Mouse (Mus musculus) right cerebral cortex, adult 18-20 months (tissue): ENCODE results near the gene Gtpbp4.
"Not testable (repeated sequence)": the region's sequence is repeated elsewhere in the genome, so short reads cannot be mapped to it uniquely, and the experiment has no call there.

Source experiments
- DNase-seq: peaks from one replicate; pipeline ENCODE4 v3.0.0; 2022; ENCODE audit warnings: mixed read lengths

Gtpbp4 gene

GRCm38 (mm10) chr13:8995990-8996786 is at the start of gene Gtpbp4:
Gene Gtpbp4 (minus strand): TSS chr13:8996083.
- peak; percentile 99 for DNase-seq

- no peak for DNase-seq
Measured at GRCm38 (mm10) chr13:9044731-9045130, 48.8 kb upstream of the Gtpbp4 start.

GRCm38 (mm10) chr13:9043289-9044049 is 47.6 kb upstream of the Gtpbp4 start:
- DNase-seq: no peak

GRCm38 (mm10) chr13:9040626-9041025 is 44.7 kb upstream of the Gtpbp4 start:
- DNase-seq: no peak

- DNase-seq: no peak
Measured at GRCm38 (mm10) chr13:9031996-9032661, 36.2 kb upstream of the Gtpbp4 start.

GRCm38 (mm10) chr13:9030364-9030763 is 34.5 kb upstream of the Gtpbp4 start:
- no peak for DNase-seq

GRCm38 (mm10) chr13:9027251-9027650 is 31.4 kb upstream of the Gtpbp4 start:
- DNase-seq: no peak

GRCm38 (mm10) chr13:9022623-9023022 is 26.7 kb upstream of the Gtpbp4 start:
- no peak for DNase-seq

- DNase-seq: no peak
Measured at GRCm38 (mm10) chr13:9021556-9021955, 25.7 kb upstream of the Gtpbp4 start.

GRCm38 (mm10) chr13:9019713-9020112 is 23.8 kb upstream of the Gtpbp4 start:
- DNase-seq: no peak

GRCm38 (mm10) chr13:9018974-9019587 is 23.2 kb upstream of the Gtpbp4 start:
- no peak for DNase-seq

- DNase-seq: peak; percentile 2
Measured at GRCm38 (mm10) chr13:9017190-9017589, 21.3 kb upstream of the Gtpbp4 start.

- DNase-seq: no peak
Measured at GRCm38 (mm10) chr13:9014431-9014830, 18.5 kb upstream of the Gtpbp4 start.

- no peak for DNase-seq
Measured at GRCm38 (mm10) chr13:9013483-9013882, 17.6 kb upstream of the Gtpbp4 start.

GRCm38 (mm10) chr13:9011596-9012350 is 15.9 kb upstream of the Gtpbp4 start:
- DNase-seq: peak; percentile 83

GRCm38 (mm10) chr13:9003306-9003705 is 7.4 kb upstream of the Gtpbp4 start:
- DNase-seq: no peak

- DNase-seq: no peak
Measured at GRCm38 (mm10) chr13:8999464-8999863, 3.6 kb upstream of the Gtpbp4 start.

- not testable (repeated sequence) for DNase-seq
Measured at GRCm38 (mm10) chr13:8997221-8997620, 1.3 kb upstream of the Gtpbp4 start.

- DNase-seq: peak; percentile 7
Measured at GRCm38 (mm10) chr13:8995159-8995989, 509 bp downstream of the Gtpbp4 start.

- DNase-seq: no peak
Measured at GRCm38 (mm10) chr13:8992231-8992630, 3.7 kb downstream of the Gtpbp4 start.

GRCm38 (mm10) chr13:8972972-8973371 is 22.9 kb downstream of the Gtpbp4 start:
- DNase-seq: no peak
